Mouse (Mus musculus): ENCODE data around the gene Ccl8. TPM values are rescaled to one million over a fixed set of nuclear protein-coding genes. Genes with fewer than 3 reads are reported as not detected.

Gene Ccl8
- polyA plus RNA-seq, 1 experiment from 2014 or later = not detected

DNA sequence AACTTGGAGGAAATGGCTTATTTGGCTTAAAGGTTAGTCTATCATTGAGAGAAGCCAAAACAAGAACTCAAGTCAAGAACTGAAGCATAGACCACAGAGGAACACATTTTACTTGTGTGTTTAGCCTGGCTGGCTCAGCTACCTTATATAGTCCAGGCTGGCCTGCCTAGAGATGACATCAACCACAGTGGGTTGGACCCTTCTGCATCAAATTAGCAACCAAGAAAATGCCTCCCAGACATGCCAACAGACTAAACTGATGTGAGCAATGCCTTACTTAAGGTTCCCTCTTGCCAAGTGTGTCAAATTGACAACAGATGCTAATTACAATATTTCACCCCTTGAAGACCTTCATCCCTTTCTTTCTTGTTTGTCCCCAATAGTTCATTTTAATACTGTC lies 5.4 kb upstream of the Ccl8 start:
- H3K4me1 ChIP-seq = no peaks in the 10 kb centered on the region
- peaks cover 2% of the 10 kb centered on the region; the same call in 1 of the 2 replicates for H3K9me3 ChIP-seq
- H3K4me3 ChIP-seq = no peak overlapping the region
- no peak overlapping the region for H3K27ac ChIP-seq
- no peak for DNase-seq (ENCODE audit: low spot score)
- H3K36me3 ChIP-seq = no peaks in the 10 kb centered on the region
- H3K27me3 ChIP-seq (ENCODE audit: insufficient read depth, poor library complexity, severe bottlenecking) = no peaks in the 10 kb centered on the region

DNA sequence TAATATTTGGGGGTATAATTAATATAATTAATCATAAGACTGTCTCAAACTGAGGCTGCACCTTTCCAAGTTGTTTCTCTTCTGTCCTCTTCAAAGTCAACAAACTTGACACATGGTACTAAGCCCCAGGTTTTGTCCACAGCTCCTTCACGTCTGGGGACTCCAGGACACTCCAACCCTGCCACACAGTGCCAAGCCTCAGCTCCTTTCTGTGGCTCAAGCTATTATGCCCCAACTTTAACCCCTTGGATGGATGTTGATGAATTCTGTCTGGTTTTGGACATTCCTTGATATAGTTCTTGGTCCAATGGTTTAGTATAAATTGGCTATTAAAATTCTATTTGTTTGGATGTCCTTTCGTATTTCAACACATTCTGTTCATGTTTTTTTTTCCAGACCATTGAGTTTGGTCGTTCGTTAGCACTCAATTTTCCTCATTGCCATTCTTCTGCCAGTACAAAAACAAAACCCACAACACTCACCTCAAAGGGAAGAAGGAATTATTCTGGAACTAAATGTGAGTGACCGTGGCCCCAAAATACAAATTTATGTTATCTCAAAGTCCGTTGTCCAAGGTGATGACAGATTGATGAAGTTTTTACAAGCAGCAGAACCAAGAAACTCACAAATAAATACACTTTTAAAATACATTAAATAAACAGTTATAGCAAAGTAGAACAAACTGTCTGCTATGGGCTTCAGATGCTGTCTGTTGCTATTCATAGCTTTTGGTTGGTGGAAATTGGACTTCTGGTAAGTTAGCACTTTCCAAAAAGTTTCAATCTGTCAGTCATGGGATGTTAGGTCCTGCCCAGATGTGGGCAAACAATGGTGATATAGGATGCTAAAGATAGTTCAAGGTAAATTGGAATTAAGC lies 4.4 kb upstream of the Ccl8 start:
- Histone ChIP-seq H3K27ac (no peak overlapping the region), H3K4me3 (no peak overlapping the region), H3K9me3 (peaks cover 2% of the 10 kb centered on the region; the same call in 1 of the 2 replicates), H3K4me1 (no peaks in the 10 kb centered on the region), H3K36me3 (no peaks in the 10 kb centered on the region), H3K27me3 (ENCODE audit: insufficient read depth, poor library complexity, severe bottlenecking) (no peaks in the 10 kb centered on the region)
- DNase-seq (ENCODE audit: low spot score) = no peak
- WGBS = 68% methylated on average over 6 of the region's 6 CpGs

DNA sequence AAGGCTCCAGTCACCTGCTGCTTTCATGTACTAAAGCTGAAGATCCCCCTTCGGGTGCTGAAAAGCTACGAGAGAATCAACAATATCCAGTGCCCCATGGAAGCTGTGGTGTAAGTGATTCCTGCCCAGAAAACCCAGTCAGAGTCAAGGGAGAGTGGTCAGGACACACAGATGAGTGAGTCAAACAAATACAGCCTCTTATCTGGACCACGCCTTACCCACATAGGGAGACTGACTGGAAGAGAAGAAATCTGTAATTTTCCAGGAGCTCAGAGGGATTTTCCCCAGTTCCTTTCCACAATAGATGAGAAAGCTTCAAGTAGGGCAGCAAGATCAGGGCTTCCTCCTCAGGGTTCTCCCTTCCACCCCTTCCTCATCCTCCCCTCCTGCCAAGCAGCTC lies 1.1 kb downstream of the Ccl8 start:
- DNase-seq (ENCODE audit: low spot score) = no peak
- 72% methylated on average over 3 of the region's 3 CpGs for WGBS
- H3K27me3 ChIP-seq (ENCODE audit: insufficient read depth, poor library complexity, severe bottlenecking) = no peaks in the 10 kb centered on the region

DNA sequence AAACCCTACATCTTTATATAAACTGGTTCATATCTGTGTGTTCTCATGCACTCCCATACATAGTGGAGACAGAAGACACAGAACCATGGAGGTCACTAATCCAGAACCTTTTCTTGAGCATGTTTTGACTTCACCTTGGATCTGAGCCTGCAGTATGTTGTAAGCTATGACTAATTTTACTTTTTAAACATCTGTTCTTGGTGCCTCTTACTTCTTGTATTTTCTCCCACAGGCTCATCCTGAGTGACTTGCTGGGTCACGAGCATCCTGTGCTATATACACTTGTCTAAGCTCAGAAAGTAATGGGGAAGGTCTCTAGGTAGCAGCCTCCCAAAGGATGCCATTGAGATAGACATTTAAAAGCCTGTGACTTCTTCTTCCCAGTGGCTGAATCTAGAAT lies 18.0 kb downstream of the Ccl8 start:
- Histone ChIP-seq H3K4me3 (no peak overlapping the region), H3K9me3 (no peaks in the 10 kb centered on the region), H3K27ac (no peak overlapping the region), H3K4me1 (no peaks in the 10 kb centered on the region), H3K36me3 (no peaks in the 10 kb centered on the region), H3K27me3 (ENCODE audit: insufficient read depth, poor library complexity, severe bottlenecking) (no peaks in the 10 kb centered on the region)
- no peak for DNase-seq (ENCODE audit: low spot score)
- WGBS = 69% methylated on average over 1 of the region's 1 CpGs

More for the DNA sequence above, 1.1 kb downstream of the Ccl8 start:
- H3K4me1 ChIP-seq = no peaks in the 10 kb centered on the region
- no peak overlapping the region for H3K4me3 ChIP-seq
- H3K27ac ChIP-seq = no peak overlapping the region
- no peaks in the 10 kb centered on the region for H3K9me3 ChIP-seq
- no peaks in the 10 kb centered on the region for H3K36me3 ChIP-seq

DNA sequence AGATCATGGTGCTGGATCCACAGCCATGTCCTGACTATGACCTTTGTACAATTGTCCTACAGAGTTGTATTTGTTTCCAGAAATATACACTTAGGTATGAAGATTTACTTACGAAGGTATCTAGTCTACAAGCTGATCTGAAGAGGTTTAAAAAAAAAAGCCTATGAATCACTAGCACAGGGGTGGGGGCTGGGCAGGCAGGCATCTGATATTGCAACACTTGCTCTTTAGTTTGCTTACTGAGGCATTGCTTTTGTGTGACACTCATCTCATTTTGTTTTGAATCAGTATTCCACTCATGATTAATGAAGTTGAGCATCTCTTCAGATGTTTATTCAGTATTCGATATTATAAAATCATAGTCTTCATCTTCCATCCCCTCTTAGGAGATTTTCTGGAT lies 21.2 kb downstream of the Ccl8 start:
- no peaks in the 10 kb centered on the region for H3K4me1 ChIP-seq
- H3K9me3 ChIP-seq = no peaks in the 10 kb centered on the region
- H3K4me3 ChIP-seq = no peak overlapping the region
- 82% methylated on average over 2 of the region's 2 CpGs for WGBS
- no peaks in the 10 kb centered on the region for H3K27me3 ChIP-seq (ENCODE audit: insufficient read depth, poor library complexity, severe bottlenecking)
- no peak overlapping the region for H3K27ac ChIP-seq
- H3K36me3 ChIP-seq = no peaks in the 10 kb centered on the region
- no peak for DNase-seq (ENCODE audit: low spot score)

DNA sequence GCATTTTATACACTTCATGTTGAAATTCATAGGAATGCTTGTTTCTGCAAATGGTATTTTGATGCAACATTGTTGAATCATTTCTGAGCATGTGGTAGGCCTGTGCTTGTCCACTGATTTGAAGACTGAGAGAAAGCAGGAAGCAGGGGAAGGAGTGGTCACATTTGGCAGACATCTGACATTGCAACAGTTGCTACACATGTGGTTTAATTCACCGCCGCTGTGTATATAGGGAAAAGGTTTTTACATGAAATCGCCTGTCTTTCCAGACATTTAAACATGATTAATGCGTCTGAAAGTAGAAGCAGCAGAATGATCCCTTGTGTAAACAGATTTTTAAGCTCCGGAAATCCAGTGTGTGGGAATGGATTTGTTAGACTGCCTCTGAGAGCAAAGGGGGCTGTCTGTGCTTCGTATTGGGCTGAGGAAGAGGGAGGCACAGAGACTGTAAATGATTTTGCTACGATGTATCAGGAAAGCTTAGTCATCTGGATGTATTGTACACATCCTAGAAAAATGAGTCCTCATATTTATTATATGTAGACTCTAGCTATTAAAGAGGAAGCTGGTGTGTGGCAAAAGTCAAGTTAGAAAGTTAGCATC lies 24.6 kb downstream of the Ccl8 start:
- no peak overlapping the region for H3K27ac ChIP-seq
- no peak for DNase-seq (ENCODE audit: low spot score)
- H3K4me3 ChIP-seq = no peak overlapping the region
- H3K9me3 ChIP-seq = no peaks in the 10 kb centered on the region
- no peaks in the 10 kb centered on the region for H3K36me3 ChIP-seq
- no peaks in the 10 kb centered on the region for H3K27me3 ChIP-seq (ENCODE audit: insufficient read depth, poor library complexity, severe bottlenecking)
- WGBS = 72% methylated on average over 7 of the region's 7 CpGs
- no peaks in the 10 kb centered on the region for H3K4me1 ChIP-seq

DNA sequence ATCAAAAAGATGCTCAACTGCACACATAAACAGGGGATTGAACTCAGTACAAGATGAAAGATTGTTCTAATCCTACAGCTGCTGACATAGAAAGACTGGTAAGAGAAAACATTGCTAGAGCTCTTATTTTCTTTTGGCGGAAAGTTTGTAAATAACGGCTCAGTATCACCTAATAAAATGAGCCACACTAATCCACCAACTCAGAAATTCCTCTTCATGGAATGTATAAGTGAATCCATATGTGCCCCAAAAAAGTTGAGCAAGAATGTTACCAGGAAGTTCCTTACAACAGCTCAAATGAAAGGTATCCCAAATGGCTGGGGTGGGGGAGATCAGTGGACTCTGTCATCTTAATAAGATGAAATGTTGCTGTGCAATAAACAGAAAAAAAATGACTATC lies 44.1 kb downstream of the Ccl8 start:
- H3K36me3 ChIP-seq = no peaks in the 10 kb centered on the region
- H3K4me3 ChIP-seq = no peak overlapping the region
- no peaks in the 10 kb centered on the region for H3K9me3 ChIP-seq
- no peaks in the 10 kb centered on the region for H3K27me3 ChIP-seq (ENCODE audit: insufficient read depth, poor library complexity, severe bottlenecking)
- DNase-seq (ENCODE audit: low spot score) = no peak
- no peak overlapping the region for H3K27ac ChIP-seq
- WGBS = 92% methylated on average over 2 of the region's 2 CpGs
- H3K4me1 ChIP-seq = no peaks in the 10 kb centered on the region

DNA sequence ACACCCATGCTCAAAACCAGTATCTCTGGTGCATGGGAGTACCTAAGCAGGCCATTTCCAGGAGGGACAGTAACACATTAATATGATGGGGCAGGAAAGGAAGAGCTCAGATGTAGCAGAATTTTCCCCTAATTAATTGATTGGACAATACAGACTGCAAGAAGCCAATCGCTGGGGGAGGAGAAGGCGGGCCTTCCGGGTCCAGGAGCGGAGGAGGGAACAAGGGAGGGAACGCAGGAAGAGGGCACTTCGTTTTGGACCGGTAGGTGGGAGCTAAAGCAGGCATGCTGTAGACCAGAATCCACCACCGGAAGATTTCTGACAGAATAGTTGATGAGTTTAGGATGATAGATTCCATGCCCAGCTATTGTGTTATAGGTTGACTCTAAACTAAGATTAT lies 48.3 kb downstream of the Ccl8 start:
- H3K4me1 ChIP-seq = no peaks in the 10 kb centered on the region
- no peaks in the 10 kb centered on the region for H3K9me3 ChIP-seq
- H3K27ac ChIP-seq = no peak overlapping the region
- no peak overlapping the region for H3K4me3 ChIP-seq
- 57% methylated on average over 8 of the region's 8 CpGs for WGBS
- H3K36me3 ChIP-seq = no peaks in the 10 kb centered on the region
- no peaks in the 10 kb centered on the region for H3K27me3 ChIP-seq (ENCODE audit: insufficient read depth, poor library complexity, severe bottlenecking)
- no peak for DNase-seq (ENCODE audit: low spot score)

Other genes starting within 250 kb of the Ccl8 start
- 0.07 and 0.77 TPM in 2 replicates for gene Asic2, start 146.7 kb upstream of the Ccl8 start, polyA plus RNA-seq (2016; fragmentation: Nextera tagmentation; extraction: Ambion mirVana)
- 6.7 and 8.0 TPM in 2 replicates for gene Ccl2, start 79.6 kb upstream of the Ccl8 start, polyA plus RNA-seq (2016; fragmentation: Nextera tagmentation; extraction: Ambion mirVana)
- gene Gm17268, start 76.6 kb upstream of the Ccl8 start, polyA plus RNA-seq (2016; fragmentation: Nextera tagmentation; extraction: Ambion mirVana) = not detected in 2 replicates
- 1.7 and 2.1 TPM in 2 replicates for gene Ccl7, start 69.5 kb upstream of the Ccl8 start, polyA plus RNA-seq (2016; fragmentation: Nextera tagmentation; extraction: Ambion mirVana)
- not detected in 2 replicates for gene Ccl11, start 57.4 kb upstream of the Ccl8 start, polyA plus RNA-seq (2016; fragmentation: Nextera tagmentation; extraction: Ambion mirVana)
- not detected in 2 replicates for gene Ccl12, start 13.3 kb upstream of the Ccl8 start, polyA plus RNA-seq (2016; fragmentation: Nextera tagmentation; extraction: Ambion mirVana)
- gene Ccl1, start 190.5 kb downstream of the Ccl8 start, polyA plus RNA-seq (2016; fragmentation: Nextera tagmentation; extraction: Ambion mirVana) = not detected in 2 replicates

Measured in heart, embryonic 10.5 days (tissue).